Mouse (Mus musculus) megakaryocyte, adult 5-6 weeks (primary cell): ENCODE measurements at regions not wholly inside any gene's neighbourhood (a gene's known extent, or its start where the extent isn't known, plus 50 kb on each side); places are given as distances from the start of the nearest gene placed in this dataset.

Experiments
- ATAC-seq: 2 replicates; pipeline ENCODE4 v1.8.0; 2016; ENCODE audit warnings: mild to moderate bottlenecking, inconsistent platforms; ENCODE audit not compliant: poor library complexity, severe bottlenecking

- ATAC-seq: no peak
Observed at GRCm38 (mm10) chr10:46320328-46321038, 742.9 kb downstream of the Hace1 start.

GRCm38 (mm10) chr10:46321040-46321439, 743.4 kb downstream of the Hace1 start:
- no peak for ATAC-seq

GRCm38 (mm10) chr10:46329052-46329451, 751.4 kb downstream of the Hace1 start:
- no peak for ATAC-seq

DNA sequence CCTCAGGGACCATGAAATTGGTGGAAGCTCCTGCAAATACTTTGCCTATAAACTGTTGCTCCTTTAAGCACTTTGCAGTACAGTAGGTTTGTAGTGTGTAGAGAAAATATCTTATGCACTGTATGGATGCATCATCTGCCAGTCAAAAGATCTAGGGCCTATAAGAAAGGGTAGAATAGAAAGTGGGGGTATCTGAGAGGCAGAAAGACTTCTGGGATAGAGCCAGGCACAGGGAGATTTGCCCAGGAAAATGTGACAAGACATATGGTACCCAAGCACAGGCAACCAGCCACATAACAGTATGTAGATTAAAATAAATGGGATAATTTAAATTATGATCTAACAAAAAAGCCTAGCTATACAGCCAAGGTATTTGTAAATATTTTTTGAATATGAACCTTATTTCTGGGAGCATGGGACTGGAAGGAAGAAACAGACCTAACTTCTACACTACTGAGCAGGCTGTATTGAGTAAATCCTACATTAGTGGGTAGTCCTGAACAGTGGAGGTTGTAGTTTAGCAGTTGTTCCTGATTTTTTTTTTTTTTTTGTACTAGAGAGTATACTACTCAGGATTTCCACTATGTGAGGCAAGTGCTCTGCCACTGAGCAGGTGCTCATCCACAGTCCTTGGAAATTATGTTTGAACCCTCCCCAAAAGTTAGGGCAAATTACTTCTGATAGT, 754.1 kb downstream of the Hace1 start:
- ATAC-seq: no peak

DNA sequence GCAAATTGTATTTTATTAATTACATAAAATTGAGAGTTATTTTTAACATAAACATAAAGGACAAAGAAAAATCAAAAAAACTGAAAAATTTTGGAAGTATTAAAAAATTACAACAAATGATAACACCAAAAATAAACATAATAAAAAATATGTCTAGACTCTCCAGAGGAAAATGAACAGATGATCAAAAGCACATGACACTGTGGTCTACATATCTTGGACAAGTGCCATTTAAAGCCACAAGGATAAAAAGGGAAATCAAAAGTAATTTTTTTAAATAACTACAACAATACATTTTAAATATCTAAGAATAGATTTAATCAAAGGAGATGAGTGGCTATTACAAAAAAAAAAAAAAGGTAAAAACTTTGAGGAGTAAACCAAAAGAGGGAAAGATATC, 755.6 kb downstream of the Hace1 start:
- no peak for ATAC-seq

GRCm38 (mm10) chr10:46345315-46345714, 767.7 kb downstream of the Hace1 start:
- no peak for ATAC-seq

- no peak for ATAC-seq
Observed at GRCm38 (mm10) chr10:46349613-46350012, 772.0 kb downstream of the Hace1 start.

GRCm38 (mm10) chr10:46350196-46350595, 772.6 kb downstream of the Hace1 start:
- no peak for ATAC-seq

GRCm38 (mm10) chr10:46356775-46357174, 779.1 kb downstream of the Hace1 start:
- ATAC-seq: no peak

DNA sequence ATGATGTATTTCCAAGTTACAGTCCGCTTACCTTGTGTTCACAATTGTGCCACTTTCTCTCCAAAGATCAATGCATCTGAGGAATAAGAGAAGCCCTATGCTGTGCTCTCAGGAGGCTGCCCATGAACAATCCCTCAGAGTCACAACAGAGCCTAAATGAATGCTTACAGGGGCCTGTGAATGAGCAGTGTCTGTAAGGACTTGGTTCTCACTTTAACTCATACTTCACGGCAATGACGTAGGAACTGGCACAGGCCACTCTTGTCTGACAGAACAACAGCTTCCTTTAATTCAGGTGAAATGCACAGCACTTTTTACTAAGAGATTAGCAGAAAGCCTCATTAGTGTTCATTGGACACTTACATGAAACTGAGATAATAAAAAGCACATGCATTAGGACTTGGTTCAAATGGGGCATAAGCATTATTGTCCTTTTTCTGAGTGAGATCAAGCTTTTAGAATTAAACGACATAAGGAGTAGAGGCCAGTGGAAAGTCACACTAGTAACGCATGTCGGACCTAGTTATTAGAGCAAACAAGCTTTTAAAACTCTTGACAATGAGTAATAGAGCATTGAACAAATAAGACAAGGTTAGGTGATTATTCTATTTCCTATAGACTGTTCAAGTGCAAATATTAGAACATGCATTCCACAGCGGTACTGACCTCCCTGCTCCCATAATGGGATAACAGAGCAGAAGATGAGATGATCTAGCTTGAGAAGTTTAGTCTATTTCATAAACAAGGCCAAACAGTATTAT, 796.3 kb downstream of the Hace1 start:
- ATAC-seq: no peak

GRCm38 (mm10) chr10:46374646-46375045, 797.0 kb downstream of the Hace1 start:
- no peak for ATAC-seq

DNA sequence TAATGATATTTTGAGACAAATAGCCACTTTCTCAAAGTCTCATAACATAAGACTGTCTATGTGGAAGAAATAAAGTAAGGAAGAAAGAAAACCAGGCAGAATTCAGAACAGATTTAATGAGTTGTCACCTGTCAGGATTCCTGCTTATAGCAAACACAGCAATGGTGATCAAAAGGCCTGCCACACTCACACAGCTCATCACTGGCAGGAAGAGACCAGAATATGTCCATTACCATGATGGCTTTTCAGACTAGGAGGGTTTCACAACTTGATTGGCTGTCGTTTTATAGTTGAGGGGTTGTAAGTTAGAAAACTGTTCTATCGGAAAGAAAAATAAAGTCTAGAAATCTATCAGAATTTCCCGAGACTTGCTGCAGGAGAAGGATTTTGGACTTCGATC, 819.5 kb downstream of the Hace1 start:
- no peak for ATAC-seq

GRCm38 (mm10) chr10:46403883-46404282, 826.3 kb downstream of the Hace1 start:
- ATAC-seq: no peak
